Mouse (Mus musculus): ENCODE measurements at regions not wholly inside any gene's neighbourhood (a gene's known extent, or its start where the extent isn't known, plus 50 kb on each side); places are given as distances from the start of the nearest gene placed in this dataset.
"Not testable (repeated sequence)": the region's sequence is repeated elsewhere in the genome, so short reads cannot be mapped to it uniquely, and the experiment has no call there.

- no peak for DNase-seq
Measured at GRCm38 (mm10) chr2:55182416-55182815, 253.4 kb upstream of the Kcnj3 start.

GRCm38 (mm10) chr2:55206891-55207290, 228.9 kb upstream of the Kcnj3 start:
- DNase-seq = no peak

GRCm38 (mm10) chr2:55208620-55209019, 227.2 kb upstream of the Kcnj3 start:
- no peak for DNase-seq

- no peak for DNase-seq
Measured at GRCm38 (mm10) chr2:55209848-55210390, 225.9 kb upstream of the Kcnj3 start.

GRCm38 (mm10) chr2:55211281-55211680, 224.5 kb upstream of the Kcnj3 start:
- DNase-seq = no peak

GRCm38 (mm10) chr2:55222046-55222445, 213.7 kb upstream of the Kcnj3 start:
- DNase-seq = no peak

- not testable (repeated sequence) for DNase-seq
Measured at GRCm38 (mm10) chr2:55222741-55223140, 213.0 kb upstream of the Kcnj3 start.

- DNase-seq = no peak
Measured at GRCm38 (mm10) chr2:55228131-55228797, 207.5 kb upstream of the Kcnj3 start.

- no peak for DNase-seq
Measured at GRCm38 (mm10) chr2:55231841-55232240, 203.9 kb upstream of the Kcnj3 start.

GRCm38 (mm10) chr2:55253134-55253533, 182.6 kb upstream of the Kcnj3 start:
- DNase-seq = no peak

- no peak for DNase-seq
Measured at GRCm38 (mm10) chr2:55262721-55263278, 173.0 kb upstream of the Kcnj3 start.

GRCm38 (mm10) chr2:55263847-55264449, 171.8 kb upstream of the Kcnj3 start:
- no peak for DNase-seq

- peak; percentile 8 for DNase-seq
Measured at GRCm38 (mm10) chr2:55306387-55306786, 129.4 kb upstream of the Kcnj3 start.

- DNase-seq = no peak
Measured at GRCm38 (mm10) chr2:55315627-55316026, 120.1 kb upstream of the Kcnj3 start.

GRCm38 (mm10) chr2:55354061-55354460, 81.7 kb upstream of the Kcnj3 start:
- not testable (repeated sequence) for DNase-seq
